Mouse (Mus musculus): ENCODE results near the gene Ctnna3.

Gene Ctnna3

DNA sequence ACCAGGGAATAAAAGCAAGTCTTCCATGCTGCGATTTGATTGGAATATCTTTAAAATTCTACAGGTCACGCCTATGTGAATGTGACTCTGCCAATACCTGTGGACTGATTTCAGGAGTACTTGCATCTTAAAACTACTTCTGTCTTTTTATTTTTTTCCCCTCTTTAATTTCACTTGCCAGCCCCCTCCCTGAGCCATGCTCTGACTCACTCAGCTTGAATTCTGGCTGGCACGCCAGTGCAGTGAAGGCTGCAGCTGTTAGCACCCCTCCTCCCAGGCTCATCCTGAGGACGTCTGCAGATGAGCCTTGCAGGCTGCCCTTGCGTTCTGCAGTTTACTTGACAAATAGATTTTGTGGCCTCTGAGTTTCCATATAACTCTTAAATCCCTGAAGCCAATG is 646.0 kb downstream of the Ctnna3 start:
- DNase-seq (ENCODE audit: low spot score in 2 of 2), result peak; percentile 70 to 74

DNA sequence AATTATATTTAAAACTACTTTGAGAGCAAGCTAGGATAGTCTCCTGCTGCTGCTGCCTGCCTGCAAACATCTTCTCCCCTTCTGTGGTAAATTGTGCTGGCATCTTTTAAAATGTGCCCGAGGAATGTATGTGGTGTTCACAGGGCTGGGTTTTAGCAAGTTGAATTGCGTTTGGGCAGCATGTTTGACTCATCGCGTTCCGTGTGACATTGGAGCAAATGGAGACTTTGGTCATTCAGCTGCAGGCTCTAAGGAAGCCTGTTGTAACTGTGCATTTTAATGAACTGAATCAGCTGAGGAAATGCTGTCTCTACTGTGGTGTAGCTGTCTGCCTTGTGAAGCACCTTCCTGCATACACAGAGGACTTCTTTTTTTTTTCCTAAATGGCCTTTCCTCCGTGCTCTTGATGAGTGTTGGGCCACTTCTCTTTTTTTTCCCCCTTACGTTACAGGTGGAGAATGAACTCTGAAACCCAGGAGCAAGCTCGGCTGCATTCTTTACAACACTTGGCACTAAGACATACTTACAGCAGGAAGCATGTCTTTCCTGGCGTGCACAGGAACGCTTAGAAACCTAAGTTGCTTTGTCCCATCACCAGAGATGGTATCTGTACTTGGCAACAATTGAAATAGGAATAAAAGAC is 646.6 kb downstream of the Ctnna3 start:
- DNase-seq (ENCODE audit: low spot score in 2 of 2), result peak in 1 of 2 experiments; percentile 28

DNA sequence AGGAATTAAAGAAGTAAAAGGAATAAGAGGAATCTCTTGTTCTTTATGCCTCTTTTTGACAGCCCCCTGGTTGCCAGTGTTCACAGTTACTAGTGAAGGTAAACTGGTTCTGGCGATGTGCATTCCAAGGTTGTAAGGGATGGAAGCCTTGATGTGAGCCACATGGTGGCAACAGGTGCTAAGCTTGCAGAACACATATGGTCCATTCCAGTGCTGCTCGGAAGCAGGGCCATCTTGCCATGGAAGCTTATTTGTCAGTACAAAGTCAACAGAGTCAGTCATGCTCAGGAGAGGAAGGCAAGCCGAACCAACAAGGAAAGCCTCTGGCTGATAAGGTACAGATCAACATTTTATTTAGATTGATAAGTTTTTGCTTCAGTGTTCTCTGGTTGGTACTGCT is 652.4 kb downstream of the Ctnna3 start:
- DNase-seq (ENCODE audit: low spot score in 2 of 2), result no peak

DNA sequence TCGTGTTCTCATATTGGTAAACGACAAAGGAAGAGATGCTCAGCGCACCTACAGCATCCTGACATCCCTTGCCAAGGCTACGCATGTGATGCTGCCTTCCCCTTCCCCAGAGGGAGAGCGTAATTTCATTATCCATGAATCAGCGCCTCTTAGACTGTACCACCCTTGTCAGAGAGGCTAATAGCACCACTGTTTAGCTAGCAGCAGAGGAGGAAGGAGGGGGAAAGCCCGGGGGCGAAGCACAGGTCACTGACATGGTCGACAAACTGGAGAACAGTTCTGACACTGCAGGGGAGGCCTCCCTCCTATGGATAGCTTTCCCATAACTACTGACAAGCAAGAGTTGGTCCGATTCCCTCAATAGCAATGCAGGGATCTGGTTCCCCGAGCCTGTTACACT is 653.9 kb downstream of the Ctnna3 start:
- DNase-seq (ENCODE audit: low spot score in 2 of 2), result no peak

DNA sequence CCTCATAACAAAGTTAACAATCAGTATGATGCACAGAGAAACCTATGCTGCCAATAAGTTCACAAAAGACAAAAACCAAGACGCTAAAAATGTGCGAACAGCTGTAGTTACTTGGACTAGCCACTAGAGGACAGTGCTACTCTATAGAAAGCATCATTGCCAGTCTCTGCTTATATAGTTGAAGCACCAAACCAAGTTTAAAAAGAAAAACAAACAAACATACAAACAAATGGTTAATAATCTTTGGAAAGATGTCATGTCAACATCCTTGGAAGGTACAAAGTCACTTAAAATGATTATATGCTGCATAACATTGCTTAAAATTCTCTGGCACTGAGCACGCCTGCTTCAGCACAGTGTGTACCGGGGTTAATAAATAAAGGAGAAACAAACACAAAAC is 654.6 kb downstream of the Ctnna3 start:
- DNase-seq (ENCODE audit: low spot score in 2 of 2), result peak in 1 of 2 experiments; percentile 56

DNA sequence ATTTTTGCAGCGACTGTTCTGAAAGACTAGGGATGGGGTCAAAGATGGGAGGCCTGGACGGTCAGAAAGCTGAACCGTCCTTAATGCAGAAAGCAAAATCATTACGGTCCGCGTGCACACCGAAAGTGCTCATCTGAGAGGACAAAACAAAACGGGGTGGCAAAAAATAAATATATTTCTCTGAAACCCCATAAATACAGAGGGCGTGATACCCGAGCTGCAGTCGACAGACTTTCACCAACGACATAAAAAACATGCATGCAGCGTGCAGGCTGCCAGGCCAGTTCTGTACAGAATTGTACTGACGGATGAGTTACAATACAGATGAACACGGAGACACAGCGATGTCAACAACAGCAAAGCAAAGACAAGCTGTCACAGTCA is 656.3 kb downstream of the Ctnna3 start:
- DNase-seq (ENCODE audit: low spot score in 2 of 2), result no peak

DNA sequence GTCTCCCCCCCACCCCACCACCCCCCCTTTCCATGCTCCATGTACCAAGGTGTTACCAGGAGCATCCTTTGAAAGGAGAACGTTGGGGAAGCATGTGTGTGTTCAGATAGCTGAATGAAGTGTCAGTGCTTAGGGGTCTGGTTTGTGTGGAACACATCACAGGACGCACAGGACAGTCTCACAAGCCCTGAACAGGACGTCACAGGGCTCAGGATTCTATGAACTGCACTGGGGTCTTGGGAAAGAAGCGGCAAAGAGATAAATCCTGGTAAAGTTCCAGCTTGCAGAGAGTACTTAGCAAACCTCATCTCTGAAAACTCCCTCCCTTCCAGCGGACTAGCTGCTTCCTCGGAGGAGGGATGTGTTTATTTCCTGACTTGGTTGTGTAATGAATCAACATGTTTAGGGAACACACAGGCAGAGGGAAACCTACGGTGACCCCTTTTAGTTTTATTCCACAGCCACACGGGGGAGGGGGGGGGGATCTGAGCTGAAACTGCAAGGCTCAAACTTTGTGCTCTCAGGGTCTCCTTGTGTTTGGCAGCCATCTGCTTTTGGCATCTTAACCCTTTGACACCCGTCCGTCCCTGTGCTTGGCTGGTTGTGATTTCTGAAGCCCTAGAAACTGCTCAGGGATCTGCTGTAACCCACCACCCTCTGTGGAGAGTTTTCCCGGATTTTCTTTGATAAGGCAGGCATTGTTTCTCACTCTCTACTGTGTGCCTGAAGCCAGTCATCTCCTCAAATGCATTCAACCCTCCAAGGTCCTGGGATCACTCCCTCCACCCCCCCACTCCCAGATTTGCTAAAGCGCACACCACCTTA is 656.9 kb downstream of the Ctnna3 start:
- DNase-seq (ENCODE audit: low spot score in 2 of 2), result peak in 1 of 2 experiments; percentile 24

DNA sequence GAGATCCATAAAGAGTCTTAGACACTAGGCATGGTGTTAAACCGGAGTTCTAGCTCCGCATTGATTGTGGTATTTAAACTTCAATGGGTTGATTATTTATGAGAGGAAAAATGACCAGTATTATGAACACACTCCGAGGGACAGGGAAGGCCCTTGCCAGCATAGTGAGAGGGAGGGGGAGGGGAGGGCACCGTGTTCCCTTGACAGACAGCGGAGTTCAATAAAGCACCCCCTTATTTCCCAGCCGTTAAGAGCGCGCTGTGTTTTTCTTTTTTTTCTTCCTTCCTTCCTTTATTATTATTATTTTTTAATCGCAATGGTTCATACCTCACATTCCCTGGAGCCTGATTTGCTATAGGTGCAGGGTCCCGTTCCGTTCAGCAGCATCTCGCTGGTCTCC is 657.6 kb downstream of the Ctnna3 start:
- no peak for DNase-seq (ENCODE audit: low spot score in 2 of 2)

DNA sequence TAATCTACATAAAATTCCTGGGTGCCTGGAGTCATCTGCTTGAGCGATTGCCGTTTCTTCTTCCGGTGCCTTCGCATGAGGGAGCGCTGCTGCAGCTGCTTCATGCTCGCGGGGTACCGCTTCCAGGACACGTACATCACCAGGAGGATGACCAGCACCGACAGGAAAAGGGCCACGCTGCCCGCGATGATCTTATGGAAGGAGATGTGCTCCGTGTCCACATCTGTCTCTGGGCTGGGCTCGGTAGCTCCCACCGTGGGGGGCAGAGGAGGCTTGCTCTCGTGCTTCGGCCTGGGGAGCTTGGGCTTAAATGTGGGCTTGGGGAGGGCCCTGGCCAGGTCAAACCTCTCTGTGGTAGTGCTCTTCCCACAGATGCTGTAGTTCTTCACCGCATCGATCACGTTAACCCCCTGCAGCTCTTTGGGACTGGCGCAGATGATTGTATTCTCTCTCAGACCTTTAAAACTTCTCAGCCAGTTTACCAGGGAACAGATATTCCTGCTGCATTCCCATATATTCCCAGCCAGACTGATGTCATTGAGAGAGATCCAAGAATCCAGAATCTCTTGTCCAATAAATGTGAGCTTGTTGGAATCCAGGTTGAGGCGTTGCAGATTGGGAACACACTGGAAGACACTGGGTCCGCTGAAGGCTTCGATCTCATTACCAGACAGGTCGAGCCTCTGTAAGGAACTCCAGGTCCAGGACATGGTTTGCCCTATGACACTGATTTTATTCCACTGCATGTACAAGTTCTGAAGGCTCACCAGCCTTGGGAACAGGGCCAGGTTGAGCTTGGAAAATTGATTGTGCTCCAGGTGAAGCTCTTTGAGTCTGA is 658.3 kb downstream of the Ctnna3 start:
- DNase-seq (ENCODE audit: low spot score in 2 of 2), result peak in 1 of 2 experiments; percentile 36

DNA sequence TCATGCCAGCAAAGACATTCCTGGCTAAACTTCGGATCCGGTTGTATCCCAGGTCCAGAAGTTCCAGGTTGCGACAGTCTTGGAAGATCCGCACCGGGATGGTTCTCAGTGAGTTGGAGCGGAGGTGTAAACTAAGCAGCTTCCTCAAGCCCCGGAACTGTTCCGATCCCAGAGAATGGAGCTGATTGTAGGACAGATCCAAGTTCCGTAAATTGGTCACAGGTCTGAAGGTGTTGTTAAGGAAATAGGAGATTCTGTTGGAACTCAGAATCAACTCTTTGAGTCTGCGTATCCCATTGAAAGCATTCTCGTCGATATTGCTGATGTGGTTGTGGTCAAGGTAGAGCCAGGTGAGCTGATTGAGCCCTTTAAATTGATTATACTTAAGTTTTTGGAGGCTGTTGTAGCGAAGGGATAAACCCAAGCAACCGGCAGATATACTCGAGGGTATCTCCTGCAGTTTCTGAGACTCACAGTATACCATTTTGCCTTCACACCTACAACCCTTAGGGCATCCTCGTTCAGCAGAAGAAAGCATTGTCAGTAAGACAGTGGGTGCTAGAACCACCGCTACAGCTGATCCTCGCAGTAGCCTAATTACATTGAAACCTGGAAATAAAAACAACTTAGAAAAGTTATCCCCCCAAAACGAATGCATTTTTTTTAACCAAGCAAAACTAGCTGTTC is 659.0 kb downstream of the Ctnna3 start:
- DNase-seq (ENCODE audit: low spot score in 2 of 2), result peak in 1 of 2 experiments; percentile 22

DNA sequence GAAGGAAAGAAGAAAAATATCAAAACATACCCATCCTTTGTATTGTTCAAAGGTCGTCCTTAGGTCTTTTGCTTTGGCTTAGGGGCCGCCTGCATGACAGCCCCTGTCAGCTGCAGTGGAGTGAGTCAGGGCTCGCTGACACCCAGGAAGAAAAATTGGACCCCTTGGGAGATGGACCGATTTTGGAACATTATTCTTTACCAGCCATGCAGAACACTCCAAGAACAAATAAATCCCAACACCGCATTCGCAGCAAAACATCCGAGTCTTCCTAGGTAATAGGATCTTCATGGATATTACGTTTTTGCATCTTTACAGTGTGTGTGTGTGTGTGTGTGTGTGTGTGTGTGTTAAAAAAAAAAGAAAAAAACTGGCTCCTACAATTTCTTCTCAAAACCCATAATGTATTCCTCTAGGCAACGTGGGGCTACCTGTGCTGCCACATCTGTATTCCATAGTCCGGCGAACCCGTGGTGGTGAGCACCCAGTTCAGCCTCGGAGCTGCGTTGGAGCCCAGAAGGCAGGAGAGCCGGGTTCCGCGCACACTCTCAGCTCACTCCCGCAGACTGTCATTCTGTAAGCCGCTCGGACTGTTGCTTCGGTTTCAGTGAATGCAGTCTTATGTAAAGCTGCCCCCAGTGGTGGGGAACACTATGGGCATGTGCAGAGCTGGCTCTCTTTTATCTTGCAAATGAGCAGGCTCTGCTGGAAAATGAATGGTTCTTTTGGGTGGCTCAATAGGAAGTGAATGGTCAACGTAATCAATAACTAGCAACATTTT is 660.0 kb downstream of the Ctnna3 start, which contains the start of gene Lrrtm3:
Lrrtm3 (minus strand) TSS at position 598 of the 781 bp plus-strand sequence.
- peak; percentile 72 to 91 for DNase-seq (ENCODE audit: low spot score in 2 of 2)

DNA sequence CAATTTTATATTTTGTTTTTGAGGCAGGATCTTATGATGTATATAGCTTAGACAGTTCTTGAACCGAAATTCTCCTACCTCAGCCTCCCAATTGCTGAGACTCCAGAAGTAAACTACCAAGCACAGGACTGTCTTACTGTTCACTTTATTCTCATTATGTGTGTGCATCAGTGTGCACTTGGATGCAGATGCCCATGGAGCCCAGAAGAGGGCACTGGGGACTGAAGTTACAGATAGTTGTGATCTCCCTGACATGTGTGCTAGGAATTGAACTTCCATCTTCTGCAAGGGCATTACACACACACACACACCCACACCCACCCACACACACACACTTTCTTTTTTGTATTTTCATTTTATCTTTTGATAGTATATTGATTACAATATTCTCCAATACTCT is 666.6 kb downstream of the Ctnna3 start:
- DNase-seq (ENCODE audit: low spot score in 2 of 2), result no peak

DNA sequence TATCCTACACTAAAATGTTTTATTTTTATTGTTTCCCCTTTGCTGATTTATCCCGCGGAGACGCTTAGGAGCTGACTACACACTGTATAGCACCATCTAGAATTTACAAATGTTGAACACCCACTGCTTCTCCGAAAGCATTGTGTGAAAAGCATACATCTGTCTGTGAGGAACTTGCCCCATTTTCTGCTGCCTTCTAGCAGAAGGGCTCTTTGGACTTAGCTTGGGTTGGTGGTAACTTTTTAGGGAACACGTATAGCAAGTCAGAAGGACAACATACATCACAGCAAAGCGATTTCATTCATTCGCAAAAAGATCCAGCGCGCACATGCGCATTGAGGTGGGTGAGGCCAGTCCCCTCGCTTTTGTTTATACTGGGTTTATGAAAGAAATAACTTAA is 685.3 kb downstream of the Ctnna3 start:
- peak in 1 of 2 experiments; percentile 28 for DNase-seq (ENCODE audit: low spot score in 2 of 2)

DNA sequence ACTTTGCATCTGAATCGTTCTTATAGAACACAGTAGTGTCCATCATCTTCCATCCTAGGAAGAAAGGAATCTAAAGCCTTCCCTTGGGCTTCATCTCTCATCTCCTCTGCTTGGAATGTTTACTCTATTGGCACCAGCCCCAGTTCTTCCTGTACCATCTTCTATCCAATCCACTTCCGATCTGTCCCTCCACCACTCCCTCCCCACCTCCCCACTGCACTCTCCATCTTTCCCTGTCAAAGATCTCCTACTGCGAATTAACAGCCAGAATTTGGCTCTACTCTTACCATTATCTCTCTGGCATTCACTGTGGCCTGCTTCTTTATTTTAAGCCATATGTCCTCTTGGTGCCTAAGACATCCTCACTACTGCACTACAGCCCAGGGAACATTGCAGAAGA is 688.9 kb downstream of the Ctnna3 start:
- no peak for DNase-seq (ENCODE audit: low spot score in 2 of 2)

DNA sequence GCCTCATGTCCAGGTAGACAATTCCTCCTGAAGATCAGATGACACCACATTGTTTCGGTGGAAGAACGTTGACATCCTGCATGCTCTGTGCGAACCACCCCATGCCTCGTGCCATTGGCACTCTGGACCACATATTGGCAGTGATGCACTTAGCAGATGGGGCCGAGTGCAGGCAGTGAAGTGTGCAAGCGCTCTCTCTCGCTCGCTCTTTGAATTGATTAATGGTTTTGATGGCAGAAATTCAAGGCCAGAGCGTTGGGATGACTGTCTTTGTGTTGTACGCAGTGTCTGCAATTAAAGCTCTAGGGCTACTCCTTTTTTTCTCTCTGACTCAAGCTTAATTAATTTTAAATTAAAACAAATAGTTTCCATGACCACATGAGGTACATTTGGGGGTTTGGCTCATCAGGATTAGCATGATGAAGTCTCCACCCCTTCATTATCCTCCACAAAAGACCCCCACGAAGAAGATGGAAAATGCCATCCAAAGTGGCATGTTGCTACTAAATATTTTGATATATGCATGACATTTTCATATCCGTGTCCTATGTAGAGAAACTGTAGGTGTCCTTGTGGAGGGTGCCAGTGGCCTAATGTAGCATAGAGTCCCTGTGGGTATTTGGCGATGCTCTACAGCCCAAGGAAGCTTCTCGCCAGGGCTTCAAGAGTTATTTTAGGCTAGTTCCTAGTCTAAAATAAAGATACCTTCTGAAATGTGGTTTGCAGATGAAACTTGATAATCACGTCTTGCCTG is 700.7 kb downstream of the Ctnna3 start:
- DNase-seq (ENCODE audit: low spot score in 2 of 2), result no peak

DNA sequence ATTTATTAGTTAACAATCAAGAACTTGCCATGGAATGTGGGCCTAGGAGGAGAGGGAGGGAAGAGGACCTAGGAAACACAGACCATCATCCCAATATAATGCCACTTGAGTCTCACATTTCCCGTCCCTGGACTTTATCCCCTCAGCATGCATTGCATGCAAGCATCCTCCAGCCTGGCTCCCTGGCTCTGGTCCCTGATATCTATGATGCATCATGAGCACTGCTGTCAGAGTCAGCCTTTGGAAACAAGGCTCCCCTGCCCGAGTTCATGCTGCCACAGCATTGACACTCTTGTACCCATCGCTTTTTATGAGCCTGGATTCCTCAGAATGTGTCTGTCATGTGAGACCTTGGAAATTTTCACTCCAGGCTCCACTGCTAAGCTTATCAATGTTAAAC is 703.6 kb downstream of the Ctnna3 start:
- DNase-seq (ENCODE audit: low spot score in 2 of 2), result no peak

DNA sequence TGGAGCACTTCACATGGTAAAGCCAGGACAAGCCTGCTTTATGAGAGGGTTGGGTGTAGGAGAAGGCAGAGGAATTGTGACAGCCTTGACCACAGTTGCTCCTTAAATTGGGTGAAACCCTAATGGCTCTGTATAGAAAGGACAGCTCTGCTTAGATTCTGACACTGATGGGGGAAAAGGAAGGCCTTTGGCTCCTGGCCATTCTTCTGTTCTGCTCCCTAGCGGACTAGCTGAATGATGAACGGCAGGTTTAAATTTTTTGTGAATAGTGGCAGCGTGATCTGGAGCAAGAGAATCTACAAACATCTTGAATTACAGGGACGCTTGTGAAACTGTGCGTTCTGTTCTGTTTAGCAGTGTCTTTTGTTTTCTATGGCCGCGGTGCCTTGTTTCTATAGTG is 705.6 kb downstream of the Ctnna3 start:
- DNase-seq (ENCODE audit: low spot score in 2 of 2), result no peak

DNA sequence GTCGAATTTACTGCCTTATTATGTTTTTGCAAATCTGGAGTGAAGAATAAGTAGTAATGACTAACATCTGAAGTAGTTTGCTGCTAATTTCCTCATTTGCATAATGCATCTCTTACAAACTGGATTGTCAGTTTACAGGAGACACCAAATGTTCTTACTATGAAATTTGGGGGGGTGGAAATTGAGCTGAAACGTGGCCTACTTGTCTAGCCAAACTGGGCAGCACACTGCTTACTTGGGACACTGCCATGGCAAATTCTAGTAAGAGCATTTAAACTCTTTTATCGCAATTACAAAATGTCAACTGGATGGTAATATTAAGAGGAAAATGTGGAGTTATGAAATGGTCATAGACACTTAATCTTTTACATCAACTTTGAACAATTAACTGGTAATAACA is 716.6 kb downstream of the Ctnna3 start:
- DNase-seq (ENCODE audit: low spot score in 2 of 2), result no peak

DNA sequence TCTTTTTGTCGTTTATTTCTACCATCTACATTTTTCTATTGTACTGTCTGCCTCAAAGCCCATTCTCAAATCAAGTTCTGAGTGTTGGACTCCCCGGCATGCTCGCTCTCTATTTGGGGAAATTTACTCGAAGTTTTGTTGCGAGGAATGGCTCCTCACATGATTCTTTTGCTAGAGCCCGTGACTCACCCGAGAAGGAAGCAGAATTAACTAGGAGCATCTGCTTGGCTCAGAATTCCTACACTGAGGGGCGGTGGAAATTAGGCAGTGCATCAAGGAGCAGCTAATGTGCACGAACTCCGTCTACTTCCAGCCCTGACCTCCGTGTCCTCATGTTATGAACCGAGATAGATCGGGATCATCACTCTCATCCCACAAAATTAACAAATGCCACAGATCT is 751.8 kb downstream of the Ctnna3 start:
- peak in 1 of 2 experiments; percentile 55 for DNase-seq (ENCODE audit: low spot score in 2 of 2)

DNA sequence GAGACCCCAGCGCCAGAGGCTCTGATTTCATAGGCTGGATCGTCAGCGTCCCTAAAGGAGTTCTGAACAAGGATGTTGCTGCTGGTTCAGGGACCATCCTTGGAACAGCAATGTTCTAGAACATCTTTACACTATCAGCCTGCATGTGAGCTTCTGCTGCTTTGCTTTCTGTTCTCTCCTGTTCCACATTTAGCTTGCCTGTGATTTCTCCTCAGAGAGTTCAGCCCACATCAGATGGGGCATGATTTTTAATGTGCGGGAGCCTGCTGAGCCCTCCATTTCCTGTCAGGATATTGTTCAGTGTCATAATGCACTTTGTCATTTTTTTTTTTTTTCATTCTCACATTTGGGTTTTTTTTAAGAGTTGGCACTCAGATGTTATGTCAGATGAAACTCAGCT is 752.8 kb downstream of the Ctnna3 start:
- peak; percentile 22 to 38 for DNase-seq (ENCODE audit: low spot score in 2 of 2)

All from left cerebral cortex, adult 9 months (tissue).